Mouse (Mus musculus) liver, postnatal 0 days (tissue): ENCODE measurements around the gene Dyrk1b.
A peak's percentile ranks its signal among the peaks of the same experiment; 100 is the strongest.

Experiments
- CTCF ChIP-seq: sonication (generic); IDR thresholded peaks from 2 replicates; pipeline ENCODE4 v1.5.1; 2016; ENCODE audit warnings: antibody characterized with exemption, low read depth
- EP300 ChIP-seq: IDR thresholded peaks from 2 replicates; pipeline ENCODE4 v1.6.1; 2016; ENCODE audit warnings: antibody characterized with exemption, low read depth, mild to moderate bottlenecking

DNA sequence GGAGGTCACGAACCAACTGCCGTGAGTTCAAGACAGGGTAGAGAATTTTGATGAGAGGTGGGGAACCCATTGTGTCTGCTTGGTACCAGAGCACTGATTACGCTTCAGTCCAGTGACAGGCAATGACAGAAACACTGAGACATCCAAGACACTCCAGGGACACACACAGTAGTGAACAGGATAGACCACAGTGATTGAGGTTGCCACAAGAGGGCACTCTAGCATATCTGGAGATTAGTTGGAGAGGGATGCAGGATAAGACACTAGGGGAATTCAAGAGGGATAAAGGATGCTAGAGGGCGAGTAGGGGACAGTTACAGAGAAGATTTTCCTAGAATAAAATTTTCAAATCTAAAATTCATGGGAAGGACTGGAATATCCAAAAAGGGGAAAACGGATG is 41.7 kb upstream of the Dyrk1b start:
- TF ChIP-seq EP300: no peak
- peak; percentile 61 for TF ChIP-seq CTCF
